Mouse (Mus musculus): Measurements from ENCODE around the gene Ercc8. TPM values are rescaled to one million over a fixed set of nuclear protein-coding genes. Genes with fewer than 3 reads are reported as not detected.

Gene Ercc8
- 10 to 100 TPM in 1 of 2 experiments, 1 to 10 TPM in 1; 8.3 to 10.7 TPM for polyA plus RNA-seq (2017; shearing (Covaris generic))

GRCm38 (mm10) chr13:108158465-108159240 is at the start of gene Ercc8, which contains the start of gene Ndufaf2:
TSS of gene Ercc8 (plus strand) at chr13:108158731.
TSS of gene Ndufaf2 (minus strand) at chr13:108158623.
- ATAC-seq = peak; percentile 91

- no peak for ATAC-seq
These were observed 47.6 kb upstream of the Ercc8 start for GRCm38 (mm10) chr13:108110929-108111328.

DNA sequence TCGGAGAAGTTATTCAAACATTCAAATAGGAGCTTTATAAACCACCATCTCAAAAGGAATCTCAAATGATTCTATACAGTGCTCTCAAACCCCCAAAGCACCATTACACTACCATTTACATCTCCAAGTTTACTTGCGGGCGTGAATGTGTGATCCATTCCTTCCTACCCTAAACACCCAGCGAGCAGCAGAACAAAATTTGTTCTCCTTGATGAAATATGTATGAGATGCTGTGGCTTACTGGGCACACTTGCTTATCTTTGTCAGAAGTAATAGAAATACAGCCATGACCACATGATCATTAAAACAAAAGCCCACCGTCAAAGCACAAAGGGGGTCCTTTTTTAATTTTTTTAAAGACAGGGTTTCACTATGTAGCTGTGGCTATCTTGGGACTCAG is 45.0 kb upstream of the Ercc8 start:
- ATAC-seq = no peak

- ATAC-seq = no peak
These were observed 44.3 kb upstream of the Ercc8 start for GRCm38 (mm10) chr13:108114257-108114656.

DNA sequence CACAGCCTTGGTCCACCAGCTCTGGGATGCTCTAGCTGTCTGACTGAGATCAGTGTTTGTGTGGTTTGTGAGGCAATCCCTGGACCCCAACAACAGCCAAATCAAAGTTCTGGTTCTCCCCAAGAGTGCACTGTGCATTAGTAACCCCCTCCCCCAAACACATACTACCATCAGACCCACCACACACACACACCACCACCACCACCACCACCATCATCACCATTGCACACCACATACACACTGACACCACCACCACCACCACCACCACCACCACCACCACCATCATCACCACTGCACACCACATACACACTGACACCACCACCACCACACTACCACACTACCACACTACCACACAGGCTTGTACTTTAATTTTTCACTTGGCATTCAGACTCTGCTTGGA is 40.9 kb upstream of the Ercc8 start:
- ATAC-seq = no peak

- no peak for ATAC-seq
These were observed 40.3 kb upstream of the Ercc8 start for GRCm38 (mm10) chr13:108118188-108118587.

DNA sequence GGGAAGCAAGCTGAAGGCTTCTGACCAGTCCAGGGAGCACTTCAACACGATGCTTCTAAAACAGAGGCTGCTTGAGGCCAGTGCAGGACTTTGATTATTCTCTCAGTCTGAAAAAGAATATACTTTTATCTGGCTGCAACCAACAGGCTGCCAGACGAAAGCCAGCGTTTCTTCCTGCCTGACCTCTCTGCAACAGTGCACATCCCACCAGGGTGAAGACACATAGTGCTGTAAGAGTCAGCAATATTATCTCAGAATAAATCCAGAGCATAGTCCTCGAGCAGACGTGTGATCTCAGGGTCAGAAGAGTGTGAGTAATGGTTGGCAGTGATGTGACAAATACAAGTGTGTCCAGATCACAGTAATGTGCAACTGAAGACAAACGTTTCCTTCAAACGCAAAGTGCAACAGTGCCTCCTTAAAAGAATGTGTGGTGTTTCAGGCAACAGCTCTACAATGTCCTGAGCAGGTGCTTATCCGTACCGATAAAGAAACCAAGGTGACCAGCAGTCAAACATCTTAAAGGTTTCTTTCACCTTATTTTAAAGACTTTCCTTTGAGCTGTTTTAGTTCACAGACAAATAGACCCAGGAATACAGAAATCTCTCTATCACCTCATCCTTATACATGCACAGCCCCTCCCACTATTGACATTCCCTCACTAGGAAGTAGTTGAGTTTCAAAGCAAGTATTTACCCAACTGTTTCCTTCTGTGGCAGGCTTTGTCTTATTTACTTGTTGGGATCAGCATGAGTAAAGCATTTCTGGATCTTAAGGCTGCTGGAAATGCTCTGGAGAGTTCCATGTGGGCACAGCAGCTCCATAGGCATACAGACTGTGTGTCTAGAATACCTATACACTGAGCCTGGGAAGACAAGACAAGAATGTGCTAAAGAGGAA is 38.9 kb upstream of the Ercc8 start:
- no peak for ATAC-seq

- ATAC-seq = no peak
These were observed 35.3 kb upstream of the Ercc8 start for GRCm38 (mm10) chr13:108123109-108123723.

DNA sequence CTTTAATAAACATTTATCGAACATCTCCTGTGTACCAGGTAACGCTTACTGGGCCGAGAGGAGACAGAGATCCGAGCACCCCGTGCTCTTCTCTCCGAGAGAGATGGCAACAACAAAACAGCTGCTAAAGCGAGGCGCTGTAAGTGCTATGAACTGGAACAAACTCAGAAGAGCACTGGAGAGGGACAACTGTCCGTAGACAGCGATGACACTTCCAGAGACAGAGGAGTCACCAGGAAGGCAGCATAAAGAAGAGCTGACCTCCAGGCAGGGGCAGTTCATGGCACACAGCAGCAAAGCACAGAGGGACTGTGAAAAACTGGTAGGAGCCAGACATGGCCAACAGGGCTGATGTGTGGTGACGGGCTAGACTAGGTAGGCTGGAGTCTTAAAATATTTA is 34.4 kb upstream of the Ercc8 start:
- no peak for ATAC-seq

GRCm38 (mm10) chr13:108126246-108126645 is 32.3 kb upstream of the Ercc8 start:
- no peak for ATAC-seq

GRCm38 (mm10) chr13:108127130-108127529 is 31.4 kb upstream of the Ercc8 start:
- peak; percentile 53 for ATAC-seq

DNA sequence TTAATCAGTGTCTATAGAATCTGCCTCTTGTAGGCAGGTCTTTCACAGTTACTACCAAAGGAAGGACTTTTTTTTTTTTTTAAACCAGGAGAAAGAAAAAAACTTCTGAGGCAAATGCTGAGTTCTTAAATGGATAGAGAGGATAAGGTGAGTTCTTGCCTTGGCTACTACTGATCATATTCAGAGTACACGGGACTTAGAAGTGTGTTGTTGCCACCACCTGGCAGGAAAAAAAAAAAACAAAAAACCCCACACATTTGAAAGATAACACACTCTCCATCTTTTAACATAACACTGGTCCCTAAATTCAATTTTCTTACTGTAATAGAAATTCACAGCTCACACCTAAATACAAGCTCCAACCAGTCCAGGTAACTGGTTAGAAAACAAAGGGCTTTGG is 30.6 kb upstream of the Ercc8 start:
- ATAC-seq = no peak

- ATAC-seq = peak; percentile 58
These were observed 29.5 kb upstream of the Ercc8 start for GRCm38 (mm10) chr13:108129070-108129469.

- ATAC-seq = no peak
These were observed 27.8 kb upstream of the Ercc8 start for GRCm38 (mm10) chr13:108130737-108131136.

DNA sequence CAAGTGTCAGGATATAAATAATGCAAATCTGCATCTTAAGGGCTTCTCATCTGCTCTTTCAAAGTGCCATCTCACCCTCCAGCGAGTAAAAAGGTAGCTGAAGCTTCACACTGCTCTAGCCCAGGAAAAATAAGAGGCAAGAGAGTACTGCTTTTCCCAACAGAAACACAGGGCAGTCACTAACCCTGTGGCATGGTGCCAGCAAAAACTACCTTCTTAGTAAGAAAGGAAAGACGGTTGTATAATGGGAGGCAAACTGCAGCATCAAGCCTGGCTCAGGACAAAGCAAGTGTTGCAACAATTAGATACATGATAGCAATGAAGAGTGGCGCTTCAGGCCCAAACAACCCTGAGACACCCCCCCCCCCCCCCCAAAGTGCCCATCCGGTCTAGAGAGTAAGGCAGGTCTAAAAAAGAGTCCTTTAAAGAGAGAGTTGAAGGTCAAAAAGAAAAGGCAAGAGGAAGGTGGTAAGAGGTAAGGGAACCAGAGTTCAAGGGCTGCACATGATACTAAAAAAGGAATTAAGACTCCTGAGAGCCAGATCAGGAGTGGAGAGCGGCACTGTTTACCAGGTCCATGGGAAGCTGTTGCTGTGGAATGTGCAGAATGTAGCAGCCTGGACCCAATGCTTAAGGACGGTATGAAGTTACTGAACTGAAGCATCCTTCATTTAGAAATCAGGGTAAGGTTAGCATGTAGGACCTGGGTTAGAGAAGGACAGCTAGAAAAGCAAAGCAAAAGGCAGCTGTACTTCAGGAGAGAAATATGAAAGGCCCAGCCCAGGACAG is 26.3 kb upstream of the Ercc8 start:
- no peak for ATAC-seq

DNA sequence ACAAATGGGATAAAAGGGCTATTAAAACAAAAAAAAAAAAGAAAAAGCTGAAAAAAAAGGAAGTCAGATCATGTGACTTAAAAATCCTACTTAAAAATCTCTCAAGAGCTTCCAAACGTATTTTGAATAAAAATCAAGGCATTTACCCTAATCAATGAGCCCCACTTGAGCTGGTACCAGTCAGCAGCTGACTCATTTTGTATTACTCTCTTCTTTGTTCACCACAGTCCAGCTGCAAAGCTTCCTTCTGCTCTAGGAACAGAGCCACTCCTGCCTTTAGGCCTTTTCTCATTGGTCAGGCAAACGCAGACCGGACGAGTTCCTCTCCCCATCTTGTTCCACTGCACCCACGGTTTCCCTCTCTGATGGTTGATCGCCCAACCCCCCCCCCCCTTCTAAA is 22.9 kb upstream of the Ercc8 start:
- no peak for ATAC-seq

DNA sequence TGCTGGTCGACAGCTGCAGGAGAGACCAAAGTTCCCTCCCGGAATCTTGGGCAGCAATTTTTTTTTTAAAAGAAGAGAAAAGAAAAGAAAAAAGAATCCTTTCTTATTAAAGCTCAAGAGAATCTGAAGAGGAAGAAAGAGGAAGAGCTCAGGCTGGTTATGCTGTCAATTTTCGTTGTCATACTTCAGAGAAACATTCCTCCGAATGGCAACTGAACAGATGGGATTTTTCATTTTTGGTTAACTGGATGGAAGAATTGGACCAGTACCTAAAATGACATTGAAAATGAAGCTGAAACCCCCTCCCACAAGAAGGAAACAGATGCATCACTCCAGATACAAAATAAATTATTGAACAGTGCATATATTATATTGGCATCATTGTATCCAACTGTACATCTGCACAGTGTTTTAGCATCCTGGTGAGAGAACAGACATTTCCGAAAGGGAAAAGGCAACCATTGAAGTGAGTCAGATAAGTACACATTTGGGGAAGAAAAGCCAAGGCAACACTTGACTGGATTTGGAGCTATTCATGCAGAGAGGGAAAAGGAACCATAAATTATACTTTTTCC is 20.0 kb upstream of the Ercc8 start:
- no peak for ATAC-seq

- ATAC-seq = no peak
These were observed 14.4 kb upstream of the Ercc8 start for GRCm38 (mm10) chr13:108144086-108144485.

DNA sequence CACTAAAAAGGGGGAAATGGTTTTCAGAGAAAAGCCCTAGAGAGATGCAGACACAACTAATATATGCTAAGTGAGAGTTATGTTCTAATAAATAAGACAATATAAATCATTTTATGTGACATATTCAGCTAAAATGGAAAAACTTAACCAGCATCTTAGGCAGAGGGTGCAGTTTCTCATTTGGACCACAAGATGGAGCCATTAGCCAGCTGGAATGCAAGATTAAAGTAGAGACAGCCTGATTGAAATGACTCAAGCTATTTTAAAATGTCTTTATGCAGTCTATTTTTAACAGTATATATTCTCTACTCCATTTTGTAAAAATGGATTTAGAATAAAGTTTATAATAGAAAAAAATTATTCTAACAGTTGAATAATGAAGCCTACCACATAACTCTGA is 6.7 kb upstream of the Ercc8 start:
- peak; percentile 53 for ATAC-seq

DNA sequence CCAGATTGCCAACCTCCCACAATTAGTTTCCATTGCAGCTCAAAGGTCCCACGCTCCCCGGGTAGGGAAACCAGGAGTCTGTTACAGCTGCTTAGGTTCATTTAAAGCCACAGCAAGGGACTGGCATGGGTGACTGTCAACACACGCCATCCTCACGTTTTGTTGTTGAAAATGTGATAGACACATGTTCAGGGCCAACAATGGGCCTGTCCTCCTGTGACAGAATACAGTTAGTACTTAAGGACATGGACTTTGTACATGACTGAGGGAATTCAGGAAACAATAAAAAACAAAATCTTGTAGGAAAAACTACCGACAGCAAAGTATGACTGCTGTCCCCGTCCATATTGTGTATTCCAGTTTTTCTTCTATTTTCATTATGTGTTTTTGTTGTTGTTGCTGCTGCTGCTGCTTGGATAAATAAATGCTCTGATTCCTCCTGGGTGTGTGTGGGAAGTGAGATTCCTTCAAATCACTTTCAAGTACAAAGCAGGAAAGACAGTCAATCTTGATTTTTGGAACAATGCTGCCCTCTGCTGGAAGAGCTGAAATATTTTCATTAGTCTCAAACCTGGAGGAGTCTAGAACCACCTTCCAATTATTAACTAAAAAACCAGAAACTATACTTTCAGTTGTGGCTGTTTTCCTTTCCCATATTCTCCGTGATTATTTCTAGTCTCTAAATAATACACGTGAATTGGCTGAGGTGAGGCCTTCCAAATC is 5.7 kb upstream of the Ercc8 start:
- ATAC-seq = peak; percentile 64

GRCm38 (mm10) chr13:108157156-108157555 is 1.4 kb upstream of the Ercc8 start:
- no peak for ATAC-seq
